Mouse (Mus musculus) embryonic facial prominence, embryonic 11.5 days (tissue): ENCODE measurements around the gene Fam240a. TPM values are rescaled to one million over a fixed set of nuclear protein-coding genes. Genes with fewer than 3 reads are reported as not detected.

Source experiments
- ATAC-seq: fragments of 200-750 bp; cut with Nextera tagmentation; replicated peaks from 2 replicates; pipeline ENCODE4 v1.8.0; 2017; ENCODE audit warnings: low read depth; ENCODE audit not compliant: insufficient number of reproducible peaks, low FRiP score, low TSS enrichment
- DNase-seq: peaks from one replicate; pipeline ENCODE4 v3.0.0-alpha.2; 2015; ENCODE audit warnings: low spot score
- H3K27ac ChIP-seq: fragments of 300-500 bp; sonication (generic); replicated peaks from 2 replicates; pipeline ENCODE4 v1.5.1; 2014; ENCODE audit warnings: mild to moderate bottlenecking, low read depth, low read length, control low read depth
- H3K27me3 ChIP-seq: fragments of 300-500 bp; sonication (generic); 2 replicates; pipeline ENCODE4 v1.6.1; 2014; ENCODE audit warnings: mild to moderate bottlenecking, low read length, moderate library complexity, mixed read lengths; ENCODE audit not compliant: control insufficient read depth, insufficient read depth
- H3K36me3 ChIP-seq: fragments of 300-500 bp; sonication (generic); replicated peaks from 2 replicates; pipeline ENCODE4 v1.6.1; 2014; ENCODE audit warnings: low read depth, mild to moderate bottlenecking, low read length, moderate library complexity, mixed read lengths; ENCODE audit not compliant: control insufficient read depth, insufficient read depth
- H3K4me1 ChIP-seq: fragments of 300-500 bp; sonication (generic); 2 replicates; pipeline ENCODE4 v1.6.1; 2014; ENCODE audit warnings: low read length, mixed read lengths; ENCODE audit not compliant: control insufficient read depth, insufficient read depth
- H3K4me2 ChIP-seq: fragments of 300-500 bp; sonication (generic); 2 replicates; pipeline ENCODE4 v1.6.1; 2014; ENCODE audit warnings: low read depth, mild to moderate bottlenecking, control low read depth, low read length, moderate library complexity
- H3K4me3 ChIP-seq: fragments of 300-500 bp; sonication (generic); 2 replicates; pipeline ENCODE4 v1.5.1; 2014; ENCODE audit warnings: low read depth, low read length, control low read depth
- H3K9ac ChIP-seq: fragments of 300-500 bp; sonication (generic); replicated peaks from 2 replicates; pipeline ENCODE4 v1.6.1; 2014; ENCODE audit warnings: mild to moderate bottlenecking, control low read depth, low read length
- H3K9me3 ChIP-seq: fragments of 300-500 bp; sonication (generic); replicated peaks from 2 replicates; pipeline ENCODE4 v1.6.1; 2016; ENCODE audit warnings: mild to moderate bottlenecking, low read length, inconsistent platforms, mixed read lengths; ENCODE audit not compliant: control insufficient read depth
- WGBS: fragments of 180-500 bp; shearing (Covaris S2); extraction: QIAGEN DNeasy Blood & Tissue Kit; methylation state at CpG from one replicate; pipeline ENCODE4 v1.1.7; 2014; 5-methylcytosine and 5-hydroxymethylcytosine counted together
- polyA plus RNA-seq: library from polyadenylated mRNA; unstranded; fragments of >200 nt; fragmentation: Nextera tagmentation; extraction: Ambion mirVana; gene quantifications from 2 replicates; pipeline ENCODE4 v1.2.1, GENCODE M21; 2014

Fam240a gene
- polyA plus RNA-seq, 1 experiment from 2014 or later = not detected

DNA sequence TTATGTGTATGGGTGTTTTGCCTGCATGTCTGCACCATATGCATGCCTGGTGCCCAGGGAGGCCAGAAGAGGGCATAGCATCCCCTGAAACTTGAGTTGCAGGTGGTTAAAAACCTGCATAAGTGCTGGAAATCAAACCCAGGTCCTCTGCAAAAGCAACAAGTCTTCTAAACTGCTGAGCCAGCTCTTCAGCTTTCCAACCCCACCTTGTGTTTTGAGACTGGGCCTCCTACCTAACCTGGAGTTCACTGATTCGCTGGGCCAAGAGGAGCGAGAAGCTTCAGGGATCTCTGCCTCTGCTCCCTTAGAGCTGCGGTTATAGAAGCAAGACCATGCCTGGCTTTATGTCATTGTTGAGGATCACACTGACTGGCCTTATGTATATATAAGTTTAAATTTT lies 33.4 kb upstream of the Fam240a start:
- DNase-seq (no peak), ATAC-seq (no peak)
- Histone ChIP-seq H3K9ac (no peak overlapping the region), H3K27me3 (peaks cover 24% of the 10 kb centered on the region), H3K4me3 (no peak overlapping the region), H3K27ac (no peak overlapping the region), H3K4me1 (peaks cover 3% of the 10 kb centered on the region; the same call in 1 of the 2 replicates), H3K9me3 (no peaks in the 10 kb centered on the region), H3K36me3 (no peaks in the 10 kb centered on the region), H3K4me2 (no peak overlapping the region)
- 94% methylated on average over 3 of the region's 3 CpGs for WGBS

DNA sequence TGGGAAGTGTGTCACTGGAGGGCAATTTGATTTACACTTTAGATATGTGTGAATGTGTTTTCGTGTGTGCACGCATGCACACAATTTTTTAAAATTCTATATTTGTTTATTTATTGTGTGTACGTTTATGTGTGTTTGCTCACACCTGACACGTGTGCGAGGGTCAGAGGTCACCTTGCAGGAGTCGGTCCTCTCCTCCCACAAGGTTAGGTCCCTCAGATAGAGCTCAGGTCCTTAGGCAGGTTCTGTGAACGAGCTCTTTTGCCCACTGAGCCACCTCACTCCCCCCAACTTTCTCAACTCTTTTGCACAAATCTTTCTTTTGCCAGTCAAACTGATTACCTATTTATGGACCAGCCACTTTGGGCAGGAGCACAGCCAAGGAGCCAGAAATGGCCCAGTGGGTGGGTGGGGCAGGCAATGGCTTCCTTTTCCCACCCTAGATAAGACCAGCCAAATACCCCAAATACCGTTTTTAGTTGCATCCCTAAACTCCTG lies 32.2 kb upstream of the Fam240a start:
- DNase-seq = no peak
- peaks cover 33% of the 10 kb centered on the region for H3K27me3 ChIP-seq

DNA sequence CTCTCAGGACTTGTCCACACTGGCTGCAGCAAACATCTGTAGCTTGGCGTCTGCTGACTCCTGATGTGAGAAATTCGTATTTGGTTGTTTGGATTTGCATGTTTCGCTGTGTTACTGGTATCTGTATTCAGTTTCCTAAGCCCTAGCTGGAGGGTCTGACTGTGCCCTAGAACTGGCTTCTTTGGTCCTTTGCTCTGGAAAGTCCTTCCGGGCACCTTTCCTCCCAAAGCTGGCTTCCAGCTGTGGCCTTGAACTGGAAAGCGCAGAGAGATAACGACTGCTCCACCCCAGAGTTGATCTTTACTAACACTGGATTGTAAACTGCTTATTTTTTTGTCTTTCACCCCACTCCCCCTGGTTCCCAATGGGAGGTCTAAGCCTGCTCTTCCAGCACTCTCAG lies 31.2 kb upstream of the Fam240a start:
- Histone ChIP-seq H3K9me3 (no peaks in the 10 kb centered on the region), H3K27me3 (peaks cover 31% of the 10 kb centered on the region), H3K36me3 (no peaks in the 10 kb centered on the region), H3K9ac (no peak overlapping the region), H3K4me3 (no peak overlapping the region), H3K4me2 (no peak overlapping the region), H3K27ac (no peak overlapping the region), H3K4me1 (peaks cover 3% of the 10 kb centered on the region; the same call in 1 of the 2 replicates)
- WGBS = 23% methylated on average over 6 of the region's 6 CpGs
- no peak for DNase-seq
- no peak for ATAC-seq

More for the DNA sequence above, 32.2 kb upstream of the Fam240a start:
- Histone ChIP-seq H3K4me3 (no peak overlapping the region), H3K9ac (no peak overlapping the region), H3K36me3 (no peaks in the 10 kb centered on the region), H3K4me1 (peaks cover 3% of the 10 kb centered on the region; the same call in 1 of the 2 replicates), H3K27ac (no peak overlapping the region), H3K4me2 (no peak overlapping the region), H3K9me3 (no peaks in the 10 kb centered on the region)
- WGBS = 52% methylated on average over 8 of the region's 8 CpGs
- ATAC-seq = no peak

DNA sequence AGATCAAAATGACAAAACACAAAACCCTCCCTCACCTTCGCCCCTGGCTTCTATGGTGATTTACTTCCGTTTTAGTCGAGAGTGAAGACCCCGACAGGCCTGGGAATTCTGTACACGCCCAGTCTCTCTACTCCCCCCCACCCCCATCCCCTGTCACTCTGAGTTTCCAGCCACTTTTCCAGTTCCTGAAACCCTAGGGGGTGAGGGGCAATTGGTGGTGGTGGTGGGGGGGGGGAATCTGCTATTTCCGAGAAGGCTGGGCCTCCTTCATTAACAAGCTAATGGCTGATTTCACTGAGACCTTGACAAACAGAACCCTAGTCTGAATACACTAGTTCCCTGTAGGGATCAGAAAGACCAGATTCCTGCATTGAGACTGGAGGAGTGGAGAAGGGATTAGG lies 30.6 kb upstream of the Fam240a start:
- H3K36me3 ChIP-seq = no peaks in the 10 kb centered on the region
- no peak overlapping the region for H3K27ac ChIP-seq
- ATAC-seq (no peak), DNase-seq (peak; percentile 11)
- H3K27me3 ChIP-seq = peaks cover 28% of the 10 kb centered on the region
- WGBS = 4% methylated on average over 6 of the region's 6 CpGs
- no peaks in the 10 kb centered on the region for H3K9me3 ChIP-seq
- peaks cover 3% of the 10 kb centered on the region; the same call in 1 of the 2 replicates for H3K4me1 ChIP-seq
- no peak overlapping the region for H3K4me3 ChIP-seq
- H3K4me2 ChIP-seq = no peak overlapping the region
- H3K9ac ChIP-seq = no peak overlapping the region

DNA sequence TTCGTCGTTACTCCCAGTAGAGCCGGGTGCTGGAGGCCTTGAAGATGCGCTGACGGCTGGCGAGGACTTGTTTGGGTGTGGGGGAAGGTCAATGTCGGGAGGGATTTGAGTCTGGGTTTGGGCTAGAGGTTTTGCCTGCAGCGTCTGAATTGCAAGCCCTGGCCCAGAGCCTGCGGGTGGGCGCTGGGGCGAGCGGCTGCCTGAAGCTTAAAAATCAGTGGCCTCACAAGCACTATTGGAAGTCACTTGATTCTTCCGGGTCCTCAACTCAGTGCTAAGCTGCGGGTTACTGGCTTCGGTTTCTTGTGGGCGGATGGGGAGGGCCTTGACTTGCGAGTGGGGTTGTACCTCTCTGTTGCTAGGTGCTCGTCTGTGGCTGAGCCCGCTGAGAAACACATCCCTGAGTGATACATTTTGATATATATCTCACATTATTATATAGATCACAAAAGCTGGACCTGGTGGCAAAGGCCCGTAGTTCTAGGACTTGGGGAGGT lies 29.9 kb upstream of the Fam240a start:
- H3K27me3 ChIP-seq = peaks cover 28% of the 10 kb centered on the region

DNA sequence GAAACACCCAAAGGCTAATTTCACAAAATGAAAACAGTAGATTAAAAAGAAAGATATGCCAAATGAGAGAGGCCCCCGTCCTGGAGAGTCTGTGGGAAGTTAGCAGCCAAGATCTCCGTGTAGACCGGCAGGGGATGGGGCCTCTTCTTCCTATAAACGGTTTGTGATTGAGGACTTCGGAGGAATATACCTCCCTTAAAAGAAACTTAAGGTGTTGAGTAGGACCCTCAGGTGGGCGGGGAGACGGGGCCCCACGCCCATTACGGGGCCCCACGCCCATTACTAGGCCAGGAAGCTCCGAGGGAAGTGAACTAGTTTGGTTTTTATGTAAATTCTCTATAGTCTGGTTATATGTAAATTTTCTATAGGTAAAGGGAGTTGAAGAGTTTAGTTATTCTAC lies 29.3 kb upstream of the Fam240a start, which contains the start of gene Tdgf1:
Gene Tdgf1, minus strand, starts transcription at position 233 of the 400 bp plus-strand sequence.
- no peak within 1 kb of the TSS; the same call in 1 of the 2 replicates for H3K4me3 ChIP-seq
- 6% methylated on average over 11 of the region's 11 CpGs for WGBS
- no peak within 1 kb of the TSS; the same call in 1 of the 2 replicates for H3K9ac ChIP-seq
- no peaks in the 10 kb centered on the region for H3K9me3 ChIP-seq
- H3K27me3 ChIP-seq = peaks cover 28% of the 10 kb centered on the region
- H3K36me3 ChIP-seq = no peaks in the 10 kb centered on the region
- DNase-seq (no peak), ATAC-seq (no peak)
- peak within 1 kb of the TSS; percentile 13; the same call in 1 of the 2 replicates for H3K4me2 ChIP-seq
- H3K4me1 ChIP-seq = peaks cover 3% of the 10 kb centered on the region; the same call in 1 of the 2 replicates
- H3K27ac ChIP-seq = no peak within 1 kb of the TSS

More for the DNA sequence above, 29.9 kb upstream of the Fam240a start:
- H3K27ac ChIP-seq = no peak overlapping the region
- H3K36me3 ChIP-seq = no peaks in the 10 kb centered on the region
- 7% methylated on average over 20 of the region's 20 CpGs for WGBS
- no peak overlapping the region; the same call in 1 of the 2 replicates for H3K4me3 ChIP-seq
- no peaks in the 10 kb centered on the region for H3K9me3 ChIP-seq
- peak overlapping the region; percentile 13; the same call in 1 of the 2 replicates for H3K4me2 ChIP-seq
- ATAC-seq (no peak), DNase-seq (peak; percentile 27)
- H3K9ac ChIP-seq = no peak overlapping the region; the same call in 1 of the 2 replicates
- peaks cover 3% of the 10 kb centered on the region; the same call in 1 of the 2 replicates for H3K4me1 ChIP-seq

DNA sequence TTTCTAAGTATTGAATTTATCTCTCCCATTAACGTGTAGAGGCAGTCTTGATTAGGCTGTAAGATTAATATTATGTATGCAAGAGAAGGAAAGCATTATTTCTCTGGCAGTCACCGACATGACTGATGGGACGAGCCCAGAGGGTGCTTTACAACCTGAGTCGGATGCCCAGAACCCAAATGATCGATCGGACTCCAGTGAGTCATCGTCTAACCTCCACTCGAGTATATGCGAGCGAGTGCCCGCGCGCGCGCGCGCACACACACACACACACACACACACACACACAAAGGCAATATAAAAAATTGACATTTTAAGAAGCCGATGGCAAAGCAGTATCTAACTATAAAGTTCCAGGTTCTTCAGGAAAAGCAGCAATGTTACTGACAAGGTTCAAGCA lies 28.7 kb upstream of the Fam240a start:
- DNase-seq = no peak
- Histone ChIP-seq H3K9ac (no peak overlapping the region), H3K27me3 (peaks cover 28% of the 10 kb centered on the region), H3K4me1 (peaks cover 3% of the 10 kb centered on the region; the same call in 1 of the 2 replicates), H3K27ac (no peak overlapping the region), H3K36me3 (no peaks in the 10 kb centered on the region), H3K4me2 (no peak overlapping the region), H3K9me3 (no peaks in the 10 kb centered on the region), H3K4me3 (no peak overlapping the region)
- WGBS = 18% methylated on average over 18 of the region's 18 CpGs
- no peak for ATAC-seq

DNA sequence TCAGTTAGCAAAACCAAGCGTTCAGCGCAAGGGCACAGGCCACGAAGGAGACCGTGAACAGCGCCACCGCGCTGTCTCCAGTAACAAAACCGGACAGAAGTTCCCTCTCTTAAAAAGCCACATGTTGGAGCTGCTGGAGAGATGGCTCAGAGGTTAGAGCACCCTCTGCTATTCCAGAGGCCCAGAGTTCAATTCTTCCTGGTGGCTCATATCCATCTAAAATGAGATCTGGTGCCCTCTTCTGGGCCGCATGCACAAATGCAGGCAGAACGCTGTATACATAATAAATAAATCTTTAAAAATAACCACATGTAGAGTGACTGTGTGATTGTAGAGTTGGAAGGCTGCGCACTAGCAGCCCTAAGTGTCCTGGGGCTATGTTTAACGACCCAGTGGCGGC lies 27.6 kb upstream of the Fam240a start:
- Histone ChIP-seq H3K36me3 (no peaks in the 10 kb centered on the region), H3K27ac (no peak overlapping the region), H3K4me2 (no peak overlapping the region), H3K4me1 (peaks cover 3% of the 10 kb centered on the region; the same call in 1 of the 2 replicates), H3K9me3 (no peaks in the 10 kb centered on the region), H3K27me3 (peaks cover 28% of the 10 kb centered on the region), H3K4me3 (no peak overlapping the region), H3K9ac (no peak overlapping the region)
- ATAC-seq (no peak), DNase-seq (peak; percentile 52)
- WGBS = 38% methylated on average over 13 of the region's 13 CpGs
